Mouse (Mus musculus) c-Kit-negative CD71-positive TER-119-positive erythroid progenitor cells, embryonic 14.5 days (primary cell): ENCODE measurements around the gene Prss30.
A peak's percentile ranks its signal among the peaks of the same experiment; 100 is the strongest.

Source experiments
- DNase-seq: peaks from one replicate; pipeline ENCODE4 v3.0.0-alpha.2; 2013; ENCODE audit warnings: low read depth, low spot score

The Prss30 gene

DNA sequence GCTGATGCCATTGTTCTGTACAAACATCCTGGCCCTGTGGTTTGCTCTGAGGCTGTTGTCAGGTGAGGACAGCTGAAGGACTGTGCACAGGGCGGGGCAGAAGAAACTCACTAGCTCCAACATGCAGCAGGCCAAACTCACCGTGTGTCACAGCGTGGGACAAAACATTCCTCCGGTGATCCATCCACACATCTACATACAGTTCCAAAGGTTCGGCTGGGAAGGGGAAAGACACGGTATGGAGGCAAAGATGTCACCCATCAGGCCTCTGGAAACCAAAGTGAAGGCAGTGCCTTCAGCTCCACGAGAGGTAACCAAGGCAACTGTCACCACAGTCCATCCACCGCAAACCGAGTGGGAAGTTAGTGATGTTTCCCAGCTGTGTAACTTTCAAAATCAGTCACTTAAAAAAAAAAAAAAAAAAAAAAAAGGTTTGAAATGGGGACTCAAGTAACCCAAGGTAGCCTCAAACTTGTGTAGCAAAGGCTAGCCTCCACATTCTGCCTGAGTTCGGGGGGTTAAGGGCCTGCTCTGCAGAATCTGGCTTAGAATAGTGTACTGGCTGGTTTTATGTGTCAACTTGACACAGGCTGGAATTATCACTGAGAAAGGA, at the start of gene Prss30:
Prss30 (minus strand) TSS at position 270 of the 613 bp plus-strand sequence.
- no peak for DNase-seq

DNA sequence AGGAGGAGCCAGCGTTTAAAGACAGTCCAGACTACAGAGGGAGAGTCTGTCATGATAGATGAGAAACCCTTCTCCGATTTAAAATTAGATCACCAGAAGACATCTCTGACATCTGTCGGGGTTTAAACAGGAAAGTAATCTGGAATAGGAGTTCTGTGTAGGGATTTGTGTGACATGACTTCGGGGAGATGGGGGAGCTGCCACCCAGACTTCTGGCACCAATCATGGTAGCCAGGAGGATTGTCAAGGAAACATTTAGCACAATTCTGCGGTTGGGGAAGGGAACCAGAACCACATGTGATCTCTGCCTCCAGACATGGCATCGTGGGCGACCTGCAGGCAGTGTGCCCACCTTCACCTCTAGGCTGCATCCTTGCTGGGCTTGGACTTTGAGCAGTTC, 49.1 kb upstream of the Prss30 start:
- no peak for DNase-seq

DNA sequence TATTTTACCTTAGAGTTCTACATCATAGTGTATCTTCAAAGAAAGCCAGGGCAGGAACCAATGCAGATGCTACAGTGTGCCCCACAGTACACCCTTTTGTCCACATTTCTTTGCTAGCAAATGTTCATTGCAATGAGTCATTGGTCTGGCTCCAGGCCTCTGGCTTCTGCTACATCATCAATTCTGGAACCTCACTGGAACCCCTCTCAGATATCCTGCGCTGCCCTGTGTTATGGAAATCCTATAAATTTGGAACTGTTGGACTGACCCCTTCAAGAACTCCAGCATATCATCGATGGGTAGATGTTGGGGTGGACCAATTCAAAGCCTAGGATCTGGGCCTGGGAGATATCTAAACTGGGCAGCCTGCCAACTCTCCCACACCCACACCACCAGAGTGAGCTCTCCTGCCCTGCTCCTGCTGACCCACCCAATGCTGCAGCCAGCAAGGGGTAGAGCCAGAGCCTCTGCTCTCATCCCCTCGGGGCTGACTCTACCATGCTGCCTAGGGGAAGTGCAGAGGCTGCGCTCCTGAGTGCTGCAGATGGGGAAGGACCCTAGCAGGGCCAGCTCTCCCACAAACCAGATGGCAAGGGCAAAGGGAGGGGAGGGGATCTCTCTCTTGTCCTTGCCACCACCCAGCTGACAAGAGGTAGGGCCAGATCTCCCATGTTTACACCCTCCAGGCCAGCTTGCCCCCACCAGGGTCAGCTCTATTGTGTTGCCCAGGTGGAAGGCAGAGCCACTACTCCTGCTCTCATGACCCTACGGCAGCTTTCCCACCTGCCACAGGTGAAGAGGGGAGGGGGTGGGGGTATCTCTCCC, 41.2 kb upstream of the Prss30 start:
- DNase-seq, result no peak

DNA sequence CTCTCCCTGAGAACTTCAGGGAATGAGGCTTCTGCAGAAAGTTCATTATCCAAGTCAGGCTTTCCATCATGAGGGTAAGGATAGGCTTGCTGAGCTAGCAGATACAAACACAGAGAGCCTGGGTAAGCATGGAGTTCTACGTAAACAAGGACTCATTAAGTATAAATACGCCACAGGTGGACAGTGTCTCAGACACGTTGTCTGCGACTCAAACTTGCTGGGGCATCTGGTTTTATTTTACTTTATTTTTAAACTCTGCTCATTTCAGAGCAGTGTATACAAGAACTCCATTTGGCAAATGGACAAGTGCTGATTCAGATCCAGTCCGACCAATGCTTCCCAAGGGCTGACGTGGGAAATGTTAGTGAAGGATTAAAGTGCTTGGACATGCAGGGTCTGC, 40.3 kb upstream of the Prss30 start:
- no peak for DNase-seq

DNA sequence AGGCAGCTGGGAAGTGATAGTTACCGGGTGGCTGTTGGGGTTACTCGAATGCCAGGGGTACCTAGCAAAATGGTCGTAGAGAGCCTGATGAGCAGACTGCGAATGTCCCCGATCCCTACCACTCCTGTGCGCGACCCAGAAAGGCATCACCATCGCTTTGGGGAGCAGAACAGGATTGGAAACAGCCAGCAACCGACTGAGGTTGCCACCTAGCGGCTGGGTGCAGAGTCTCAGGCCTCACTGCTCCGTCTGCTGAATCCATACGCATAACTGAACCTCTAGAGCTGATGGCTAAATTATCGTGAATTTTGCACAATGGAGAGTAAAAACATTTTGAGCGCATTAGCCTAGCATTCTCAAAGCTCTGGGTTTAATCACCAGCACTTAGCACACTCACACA, 35.4 kb upstream of the Prss30 start:
- no peak for DNase-seq

DNA sequence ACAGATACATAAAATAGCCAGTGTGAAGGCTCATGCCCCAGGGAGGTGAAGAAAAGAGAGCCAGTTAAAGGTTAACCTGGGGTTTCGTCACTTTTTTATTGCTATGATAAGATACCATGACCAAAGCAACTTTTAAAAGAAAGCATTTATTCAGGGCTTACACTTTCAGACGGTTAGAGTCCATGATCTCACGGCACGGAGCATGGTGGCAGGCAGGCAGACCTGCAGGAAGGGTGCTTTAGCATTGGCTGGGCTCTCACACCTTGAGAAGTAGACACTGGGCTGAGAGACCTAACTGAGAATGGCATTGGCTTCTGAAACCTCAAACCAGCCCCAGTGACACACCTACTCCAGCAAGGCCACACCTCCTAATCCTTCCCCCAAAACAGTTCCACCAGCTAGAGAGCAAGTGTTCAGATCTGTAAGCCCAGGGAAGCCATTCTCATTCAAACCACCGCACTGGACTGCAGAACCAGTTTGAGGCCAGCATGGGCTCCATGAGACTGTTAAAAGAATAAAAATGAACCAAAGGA, 34.1 kb upstream of the Prss30 start:
- no peak for DNase-seq

DNA sequence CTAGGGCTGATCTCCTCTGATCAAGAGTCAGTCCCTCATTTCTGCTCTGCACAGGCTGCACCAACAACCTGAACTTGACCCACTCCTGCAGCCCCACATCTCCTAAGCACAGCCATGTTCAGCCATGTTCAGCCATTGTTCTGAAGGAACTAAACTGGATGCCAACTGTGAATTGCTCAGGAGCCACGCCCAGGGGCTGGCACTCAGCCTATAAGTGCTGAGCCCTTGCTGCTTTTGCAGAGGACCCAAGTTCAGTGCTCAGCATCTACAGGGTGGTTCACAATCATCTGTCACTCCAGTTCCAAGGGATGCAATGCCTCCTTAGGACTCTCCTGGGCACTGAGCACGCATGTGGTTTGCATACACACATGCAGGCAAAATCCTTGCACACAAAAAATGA, 32.6 kb upstream of the Prss30 start:
- no peak for DNase-seq

DNA sequence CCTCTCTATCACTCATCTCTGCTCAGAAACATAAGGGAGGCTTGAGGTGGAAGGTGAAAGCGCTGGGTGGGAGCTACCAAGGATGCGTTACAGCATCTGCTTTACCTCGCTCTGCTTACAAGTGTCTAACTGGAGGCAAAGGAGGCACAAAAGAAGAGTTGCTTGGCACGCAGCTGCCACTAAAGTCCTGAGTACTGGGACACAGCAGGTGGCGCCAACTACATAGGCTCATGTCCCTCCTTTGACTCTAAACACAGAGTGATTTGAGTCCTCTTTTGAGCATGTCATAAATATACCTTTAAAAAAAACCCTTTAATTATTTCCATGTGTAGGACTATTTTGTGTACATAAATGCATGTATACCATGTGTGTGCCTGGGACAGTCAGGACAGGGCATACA, 29.3 kb upstream of the Prss30 start:
- no peak for DNase-seq

DNA sequence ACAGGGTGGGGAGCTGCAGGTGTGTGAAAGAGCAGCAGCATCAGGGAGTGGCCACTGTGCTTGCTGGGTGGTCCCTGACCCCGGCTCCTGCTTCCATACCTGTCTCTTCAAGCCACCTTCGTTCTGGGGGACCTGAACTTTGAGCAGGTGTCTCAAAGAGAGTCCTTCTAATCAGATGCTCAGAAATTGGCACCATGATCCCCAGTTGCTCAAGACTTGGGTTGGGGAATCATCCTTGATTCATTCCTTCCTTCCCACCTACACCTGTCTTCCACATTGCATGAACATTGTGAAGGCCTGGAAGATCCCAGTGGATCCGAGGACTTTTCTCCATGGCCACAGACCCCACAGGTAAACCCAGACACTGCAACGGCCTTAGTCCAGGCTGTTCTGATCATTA, 27.7 kb upstream of the Prss30 start:
- no peak for DNase-seq

DNA sequence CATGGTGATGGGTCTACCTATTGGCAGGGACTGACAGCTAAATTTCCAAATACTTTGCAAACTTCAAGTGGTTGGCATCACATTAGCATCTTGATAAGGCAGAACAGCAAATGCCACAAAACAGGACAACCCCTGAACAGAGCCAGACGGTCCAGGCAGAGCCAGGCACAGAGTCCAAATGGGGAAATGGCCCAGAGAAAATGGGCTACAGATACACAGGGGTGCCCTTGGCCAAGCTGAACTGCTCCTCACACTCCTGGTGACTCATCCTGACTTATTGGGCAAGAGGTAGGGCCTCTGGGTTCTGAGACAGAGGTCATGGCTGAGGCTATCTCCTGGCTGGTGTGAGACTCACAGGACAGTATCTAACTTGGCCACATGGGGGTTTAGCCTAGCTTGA, 27.0 kb upstream of the Prss30 start:
- DNase-seq, result no peak

DNA sequence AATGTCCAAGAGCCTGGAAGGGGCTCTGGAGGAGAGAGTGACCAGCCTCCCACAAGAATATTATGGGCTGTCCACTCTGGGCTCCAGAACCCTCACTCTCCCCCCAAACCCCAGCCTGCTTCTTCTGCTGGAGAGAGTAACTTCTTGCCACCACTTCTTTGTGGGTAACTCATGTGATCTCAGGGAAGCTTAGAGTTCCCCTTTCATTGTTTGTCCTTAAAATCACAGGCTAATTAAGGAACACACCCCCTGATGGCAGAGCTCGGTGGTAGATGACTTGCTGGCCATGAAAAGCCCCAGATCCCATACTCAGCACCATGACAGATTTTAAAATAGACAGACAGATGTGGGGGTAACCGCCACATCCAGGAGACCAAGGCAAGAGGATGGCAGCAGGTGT, 26.6 kb upstream of the Prss30 start:
- DNase-seq, result no peak

DNA sequence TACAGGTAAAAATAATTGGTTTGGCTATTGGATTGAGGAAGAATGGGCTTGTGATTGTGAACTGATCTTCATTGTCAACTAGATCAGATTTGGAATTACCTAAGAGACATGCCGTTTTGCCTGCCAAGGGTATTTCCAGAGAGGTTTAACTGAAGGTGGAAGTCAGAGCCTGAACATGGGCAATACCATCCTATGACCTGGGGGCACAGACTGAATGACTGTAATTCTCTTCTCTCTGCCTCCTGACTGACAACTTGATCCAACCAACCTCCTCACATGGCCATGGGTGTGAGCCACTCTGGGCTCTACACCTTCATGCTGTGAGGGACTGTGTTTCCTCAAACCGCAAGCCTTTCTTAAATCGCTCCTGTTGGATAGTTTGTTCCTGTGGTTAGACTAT, 24.7 kb upstream of the Prss30 start:
- no peak for DNase-seq

DNA sequence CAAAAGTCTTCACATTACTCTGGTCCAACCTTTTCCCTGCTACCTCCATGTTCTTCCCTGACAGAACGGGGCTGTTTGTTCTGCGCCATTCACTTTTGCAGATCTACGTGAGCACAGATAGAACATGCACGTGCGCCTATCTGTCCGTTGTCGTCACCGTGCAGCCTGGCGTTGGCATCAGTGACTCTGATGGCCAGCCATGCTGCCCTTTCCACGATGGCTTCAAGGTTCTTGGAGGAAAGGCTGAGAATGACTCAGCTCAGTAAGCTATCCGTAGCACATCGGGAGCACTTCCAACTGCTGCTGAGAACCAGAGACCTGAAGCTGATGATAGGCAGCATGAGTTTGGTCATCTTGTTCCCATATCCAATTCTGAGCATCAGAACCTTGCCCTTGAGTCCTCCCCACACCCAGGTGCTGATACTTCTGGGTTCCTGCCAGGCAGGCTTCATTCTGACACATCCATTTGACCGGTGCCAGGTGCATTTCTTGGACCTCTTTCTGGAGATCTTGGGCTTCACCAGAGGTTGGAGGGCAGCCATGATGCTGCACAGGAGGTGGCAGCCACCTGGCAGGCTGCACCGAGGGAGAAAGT, 23.8 kb upstream of the Prss30 start:
- no peak for DNase-seq

DNA sequence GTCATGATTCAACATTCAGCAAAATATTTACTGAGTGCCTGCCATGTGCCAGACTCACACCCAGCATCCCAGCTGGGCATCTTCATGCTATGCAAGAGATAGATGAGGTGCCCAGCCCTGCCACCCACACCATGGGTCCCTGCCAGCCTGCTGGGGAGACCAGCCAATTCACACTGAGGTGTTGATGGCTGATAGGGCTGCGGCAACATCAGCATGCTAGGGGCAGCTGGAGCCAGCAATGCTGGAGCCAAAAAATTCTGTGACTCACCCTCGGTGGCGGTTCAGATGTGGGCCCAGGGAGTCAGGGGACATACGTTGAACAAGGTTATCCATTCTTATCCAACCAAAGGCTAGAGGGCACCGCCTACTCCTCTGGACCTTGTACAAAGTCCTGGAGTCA, 20.0 kb upstream of the Prss30 start:
- no peak for DNase-seq

DNA sequence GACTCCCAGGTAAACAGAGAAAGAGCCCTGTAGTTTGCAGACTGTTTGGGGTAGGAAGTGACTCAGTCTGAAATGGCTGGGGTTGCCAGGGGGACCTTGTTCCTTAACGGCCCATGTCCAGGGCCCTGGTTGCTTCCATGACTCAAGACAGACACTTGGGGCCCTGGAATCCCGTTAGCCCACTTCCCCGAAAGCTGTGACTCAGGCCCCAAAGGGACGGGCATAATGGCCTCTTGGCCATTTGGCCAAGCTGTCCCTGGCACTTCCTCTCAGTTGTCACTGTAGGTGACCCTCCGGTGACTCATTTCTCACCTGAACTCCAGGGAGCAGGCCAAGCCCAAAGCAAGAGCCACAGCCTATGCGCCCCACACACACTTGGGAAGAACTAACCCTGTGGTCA, 18.0 kb upstream of the Prss30 start:
- DNase-seq, result no peak

DNA sequence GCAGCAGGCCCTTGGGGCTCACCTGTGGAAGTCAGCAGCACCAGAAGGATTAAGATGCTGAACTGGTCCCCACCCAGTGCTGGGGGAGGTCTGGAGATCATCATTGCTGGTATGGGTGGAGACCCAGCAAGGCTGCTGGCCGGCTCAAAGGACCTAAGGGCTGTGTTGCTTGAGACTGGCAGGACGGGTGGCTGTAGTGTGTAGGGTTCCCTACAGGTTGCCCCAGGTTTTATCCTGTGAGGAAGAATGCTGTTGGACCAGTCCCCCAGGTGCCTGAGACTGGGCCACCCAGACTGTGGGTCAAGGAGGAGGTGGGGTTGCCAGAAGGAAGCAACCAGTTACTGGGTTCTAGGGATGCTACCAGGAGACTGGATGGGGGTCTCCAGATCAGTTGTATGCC, 17.5 kb upstream of the Prss30 start, which contains the start of gene Prss22:
Prss22 (minus strand) TSS at position 200 of the 400 bp plus-strand sequence.
- DNase-seq, result no peak

DNA sequence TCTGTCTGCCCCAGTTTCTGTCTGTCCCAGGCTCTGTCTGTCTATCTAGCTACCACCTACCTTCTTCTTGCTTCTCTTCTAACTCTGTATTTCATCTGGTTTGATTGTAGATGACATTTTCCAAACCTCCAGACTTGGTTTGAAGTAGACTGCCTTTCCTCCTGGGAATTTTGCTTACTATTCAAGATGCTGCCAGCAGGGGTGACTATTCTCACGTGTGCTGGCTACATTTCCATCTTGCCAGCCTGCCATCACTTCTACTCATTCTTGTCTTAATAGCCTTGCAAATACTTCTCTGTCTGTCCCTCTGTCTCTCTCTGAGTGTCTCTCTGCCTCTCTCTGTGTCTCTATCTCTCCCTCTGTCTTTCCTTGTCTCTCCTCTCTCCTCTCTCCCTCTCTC, 15.1 kb upstream of the Prss30 start:
- DNase-seq, result no peak

DNA sequence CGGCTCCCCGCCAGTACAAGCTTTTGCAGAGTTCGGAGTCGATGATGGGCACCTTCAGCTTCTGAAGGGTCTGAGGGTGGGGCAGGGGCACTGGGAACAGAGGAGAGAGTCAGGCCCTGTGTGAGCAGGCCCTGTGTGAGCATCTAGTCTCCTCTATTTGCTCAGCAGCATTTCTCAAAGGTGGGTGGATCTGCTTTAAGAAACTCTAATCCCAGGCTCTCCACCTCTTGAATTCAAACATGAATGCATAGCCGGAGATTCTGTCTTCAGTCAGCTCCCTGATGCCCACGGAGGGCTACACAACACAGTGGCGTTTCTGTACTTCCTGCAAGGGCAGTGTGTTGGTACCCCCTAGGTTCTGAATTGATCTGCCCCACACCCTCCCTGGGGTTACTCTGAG, 14.3 kb upstream of the Prss30 start:
- no peak for DNase-seq

DNA sequence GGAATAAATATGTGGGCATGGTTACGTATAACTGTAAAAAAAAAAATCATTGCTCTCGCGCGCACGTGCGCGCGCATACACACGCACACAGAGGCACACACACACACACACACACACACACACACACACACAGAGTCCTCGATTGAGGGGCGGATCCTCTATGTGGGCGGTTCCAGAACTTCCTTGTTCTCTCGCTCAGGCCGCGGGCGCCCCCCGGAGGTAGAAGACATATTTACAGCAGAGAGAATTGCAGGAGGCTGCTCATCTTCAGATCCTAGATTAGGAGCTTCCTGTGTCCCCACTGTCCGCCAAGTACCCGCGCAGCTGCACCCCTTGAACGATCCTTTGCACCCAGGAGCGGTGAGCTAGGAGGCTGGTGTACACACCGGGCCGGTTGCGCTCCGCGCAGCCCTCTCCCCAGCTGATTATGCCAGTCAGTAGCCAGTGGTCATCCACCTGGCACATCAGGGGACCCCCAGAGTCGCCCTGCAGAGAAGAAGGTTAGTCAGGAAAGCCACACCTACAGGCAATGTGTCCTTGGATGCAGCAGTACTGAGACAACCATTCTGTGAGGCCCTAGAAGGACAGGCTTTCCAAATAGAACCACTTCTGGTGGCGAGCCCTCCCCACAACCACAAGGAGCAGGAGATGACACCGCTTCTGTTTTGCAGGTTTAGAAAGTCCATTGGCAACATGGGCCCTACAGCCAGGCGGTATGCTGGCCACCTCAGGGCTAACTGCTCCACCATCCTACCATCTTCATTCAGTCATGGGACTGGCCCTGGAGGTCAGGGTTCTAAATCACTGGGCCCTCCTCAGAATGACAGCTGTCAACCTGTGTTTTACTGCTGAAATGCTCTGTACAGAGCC, 13.4 kb upstream of the Prss30 start:
- DNase-seq, result peak; percentile 30

DNA sequence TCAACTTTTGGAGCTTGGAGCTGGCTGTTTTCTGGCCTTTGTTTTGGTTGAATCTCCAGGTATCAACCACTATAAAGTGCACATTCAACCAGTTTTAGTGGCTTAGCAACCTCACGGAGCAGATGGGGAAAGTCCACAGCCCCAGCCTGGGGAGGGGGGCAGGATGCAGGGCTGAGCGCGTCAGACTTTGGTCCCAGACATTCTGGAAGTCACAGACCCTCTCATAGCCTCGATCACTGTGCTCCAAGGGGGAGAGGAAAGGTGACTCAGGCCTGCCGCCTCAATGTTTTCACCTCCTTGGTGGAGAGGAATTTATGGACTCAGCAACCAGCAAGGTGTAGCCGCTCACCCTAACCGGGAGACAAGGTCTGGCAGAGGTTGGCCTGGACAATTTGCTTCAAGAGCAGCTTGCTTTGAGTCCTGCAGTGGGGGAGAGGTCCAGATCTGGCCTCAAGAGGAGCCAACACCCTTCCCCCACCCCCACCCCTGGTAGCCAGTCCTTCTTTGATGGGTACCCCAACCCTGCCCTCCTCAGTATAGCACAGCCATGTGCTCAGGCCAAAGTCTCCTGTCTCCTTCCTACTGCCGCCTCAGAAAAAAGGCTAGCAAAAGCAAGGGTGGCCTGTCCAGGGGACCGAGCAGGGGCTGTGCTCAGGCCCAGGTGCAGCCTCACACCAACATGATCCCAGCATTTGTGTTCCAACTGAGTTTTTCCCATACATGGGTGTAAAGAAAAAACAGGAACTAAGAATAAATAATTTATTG, 12.6 kb upstream of the Prss30 start:
- DNase-seq, result no peak

DNA sequence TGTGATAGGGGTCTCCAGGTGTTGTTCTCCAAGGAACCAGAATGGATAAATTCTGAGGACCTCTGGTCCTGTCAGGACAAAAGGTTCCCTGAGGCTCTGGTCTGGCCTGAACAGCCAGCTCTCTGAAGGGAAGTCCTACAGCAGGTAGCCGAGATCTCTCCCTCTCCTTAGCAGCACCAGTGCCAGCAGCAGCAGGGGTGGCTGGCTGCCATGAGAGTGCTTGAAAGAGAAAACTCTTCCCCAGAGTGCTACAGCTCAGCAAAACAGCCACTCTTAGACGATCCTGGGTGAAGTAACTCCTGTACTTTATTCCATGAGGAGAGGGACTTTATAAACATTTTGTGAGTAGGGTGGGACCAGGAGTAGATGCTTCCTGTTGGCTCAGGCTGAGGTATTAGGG, 9.4 kb upstream of the Prss30 start:
- no peak for DNase-seq
